Mouse (Mus musculus) megakaryocyte, adult 5-6 weeks (primary cell): Measurements from ENCODE around the gene Eya2. TPM values are rescaled to one million over a fixed set of nuclear protein-coding genes. Genes with fewer than 3 reads are reported as not detected.
"Not testable (repeated sequence)": the region's sequence is repeated elsewhere in the genome, so short reads cannot be mapped to it uniquely, and the experiment has no call there.

Source experiments
- ATAC-seq: 2 replicates; pipeline ENCODE4 v1.8.0; 2016; ENCODE audit warnings: mild to moderate bottlenecking, inconsistent platforms; ENCODE audit not compliant: poor library complexity, severe bottlenecking
- total RNA-seq, 2 experiments: library from RNA; stranded (forward) in 1 of 2; stranded (reverse) in 1 of 2; fragments of 153-499, 151-499 nt in 1 of 2; fragments of 221-1000, 200-1000 nt in 1 of 2; gene quantifications; 2 replicates each; pipeline versions ENCODE4 v1.2.3 to v1.2.4; 2015 to 2017

Gene Eya2
- total RNA-seq, 2 experiments from 2014 or later: 0.55 to 2.3 TPM

GRCm38 (mm10) chr2:165759421-165759985 lies 164.7 kb downstream of the Eya2 start:
- ATAC-seq: no peak

DNA sequence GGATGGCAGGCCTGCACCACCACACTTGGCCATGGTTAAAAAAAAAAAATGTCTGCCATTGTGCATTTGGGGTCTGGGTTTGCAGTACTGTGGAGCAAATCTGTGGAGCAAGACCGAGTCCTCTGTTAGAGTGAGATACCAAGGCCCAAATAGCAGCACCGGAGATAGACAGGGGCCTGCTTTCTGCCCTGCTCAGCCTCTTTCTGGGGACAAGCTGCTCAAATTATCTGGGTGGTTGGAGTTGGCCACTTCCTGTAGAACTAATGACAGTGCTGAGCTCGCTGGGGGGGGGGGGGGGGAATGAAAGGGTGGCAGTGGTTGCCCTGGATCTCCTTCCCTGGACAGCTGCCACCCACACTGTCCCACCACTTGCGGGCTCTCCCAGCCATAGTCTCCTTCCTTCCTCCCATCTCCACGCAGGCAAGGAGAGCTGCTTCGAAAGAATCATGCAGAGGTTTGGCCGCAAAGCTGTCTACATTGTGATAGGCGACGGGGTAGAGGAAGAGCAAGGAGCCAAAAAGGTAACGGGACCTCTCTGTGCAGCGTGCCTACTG lies 174.1 kb downstream of the Eya2 start:
- ATAC-seq: no peak

GRCm38 (mm10) chr2:165769375-165769948 lies 174.6 kb downstream of the Eya2 start:
- ATAC-seq: no peak

DNA sequence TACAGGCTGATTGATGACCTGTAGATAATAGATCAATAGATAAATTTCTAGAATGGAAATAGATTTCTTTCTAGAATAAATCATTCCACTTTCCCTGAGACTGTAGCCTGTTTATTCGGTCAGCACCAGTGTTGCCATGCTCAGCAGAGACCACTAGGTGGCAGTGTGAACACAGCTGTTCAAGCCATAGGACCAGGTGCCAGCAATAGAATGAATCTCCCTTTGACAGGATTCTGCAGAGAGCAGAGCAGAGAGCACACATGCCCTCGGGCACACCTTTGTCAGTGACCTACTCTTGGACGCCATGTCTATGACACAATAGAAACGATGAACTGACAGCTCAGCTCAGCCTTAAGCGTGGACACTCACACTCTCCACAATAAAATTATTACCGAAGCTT lies 184.1 kb downstream of the Eya2 start:
- ATAC-seq: peak; percentile 80

GRCm38 (mm10) chr2:165782324-165782723 lies 187.5 kb downstream of the Eya2 start:
- ATAC-seq: peak; percentile 75

GRCm38 (mm10) chr2:165785312-165786036 lies 190.6 kb downstream of the Eya2 start:
- ATAC-seq: no peak

DNA sequence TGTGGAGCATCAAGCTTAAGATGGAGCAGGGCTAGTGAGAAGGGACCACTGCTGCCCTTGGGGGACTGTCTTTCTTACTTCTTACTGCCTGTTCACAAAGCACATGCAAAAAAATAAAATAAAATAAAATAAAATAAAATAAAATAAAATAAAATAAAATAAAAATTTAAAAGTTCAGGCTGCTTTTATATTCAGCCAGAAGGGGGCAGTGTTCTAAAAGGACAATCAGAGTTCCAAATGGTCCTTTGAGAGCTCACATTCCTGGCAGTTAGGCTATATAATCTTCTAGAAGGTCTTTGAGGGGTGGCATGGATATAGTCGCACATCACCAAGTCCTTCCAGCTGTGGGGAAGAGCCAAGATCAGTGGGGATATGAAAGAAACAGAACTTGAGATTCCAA lies 191.6 kb downstream of the Eya2 start:
- ATAC-seq: no peak

DNA sequence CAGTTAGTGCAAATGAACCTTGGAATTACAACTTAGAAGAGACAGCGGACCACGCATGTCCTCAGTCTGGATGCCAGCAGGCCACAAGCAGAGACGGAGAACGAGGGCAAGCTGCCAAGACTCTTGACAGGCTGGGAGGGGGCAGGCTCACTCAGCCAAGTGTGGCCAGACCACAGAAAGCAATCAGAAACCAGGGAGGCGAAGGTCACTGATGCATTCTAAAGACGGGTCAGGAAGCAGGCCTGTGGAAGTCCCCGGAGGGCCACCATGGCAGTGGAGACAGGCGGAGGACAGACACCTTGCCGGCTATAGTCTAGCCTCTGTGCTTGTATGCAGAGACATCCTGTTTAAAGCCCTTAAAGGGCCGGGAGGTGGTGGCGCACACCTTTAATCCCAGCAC lies 193.2 kb downstream of the Eya2 start:
- ATAC-seq: no peak

DNA sequence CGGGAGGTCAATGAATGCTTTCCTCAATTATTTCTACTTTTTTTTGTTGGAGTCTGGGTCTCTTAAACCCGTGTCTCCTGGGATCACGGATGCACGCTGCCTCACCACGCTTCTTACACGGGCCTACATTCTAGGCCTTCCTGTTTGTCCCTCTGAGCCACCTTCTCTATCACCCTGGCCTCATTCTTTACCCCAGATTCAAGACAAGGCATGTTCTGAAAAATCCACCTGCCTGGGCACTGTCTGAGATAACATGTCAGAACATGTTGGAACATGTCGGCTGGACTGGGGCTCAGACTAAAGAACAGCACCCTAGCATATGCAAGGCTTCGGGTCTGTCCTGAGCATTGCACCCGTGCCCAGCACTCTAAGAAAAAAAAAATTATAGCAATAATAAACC lies 194.0 kb downstream of the Eya2 start:
- ATAC-seq: no peak

DNA sequence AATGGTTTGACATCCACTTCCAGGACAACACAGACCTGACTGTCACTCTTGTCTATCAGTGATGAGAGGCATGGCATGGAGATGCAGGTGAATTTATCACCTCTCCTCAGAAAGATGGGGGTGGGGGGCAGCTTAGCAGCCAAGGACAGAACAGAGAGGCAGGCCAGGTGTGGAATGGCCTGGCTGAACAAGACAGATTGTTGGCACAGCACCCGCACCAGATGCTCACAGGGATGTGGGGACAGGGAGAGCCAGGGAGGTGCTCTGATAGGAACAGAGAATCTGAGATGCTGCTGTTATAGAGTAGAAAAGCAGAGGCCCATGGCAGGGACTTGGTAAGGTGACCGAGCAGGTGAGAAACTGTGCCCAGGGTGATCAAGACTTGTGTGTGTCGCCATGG lies 194.8 kb downstream of the Eya2 start:
- ATAC-seq: no peak

DNA sequence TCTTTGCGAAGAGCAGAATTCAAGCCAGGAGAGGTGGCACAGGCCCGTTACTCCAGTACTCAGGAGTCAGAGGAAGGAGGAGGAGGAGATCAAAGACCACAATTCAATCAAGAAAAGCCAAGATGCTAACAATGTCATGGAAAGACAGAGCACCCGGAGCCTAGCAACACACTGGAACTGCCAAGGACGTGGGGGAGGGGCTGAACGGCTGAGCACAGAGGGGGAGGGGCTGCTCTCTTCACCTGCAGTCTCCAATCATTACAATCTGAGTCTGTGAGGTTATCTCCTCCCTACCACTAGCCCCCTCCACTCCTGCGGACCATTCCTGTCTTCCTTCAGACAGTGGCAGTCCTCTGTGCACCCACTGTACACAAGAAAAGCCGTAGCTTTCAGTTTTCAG lies 196.2 kb downstream of the Eya2 start:
- no peak for ATAC-seq

- peak; percentile 40; the same call in 1 of the 2 replicates for ATAC-seq
Measured at GRCm38 (mm10) chr2:165791657-165792056, 196.8 kb downstream of the Eya2 start.

DNA sequence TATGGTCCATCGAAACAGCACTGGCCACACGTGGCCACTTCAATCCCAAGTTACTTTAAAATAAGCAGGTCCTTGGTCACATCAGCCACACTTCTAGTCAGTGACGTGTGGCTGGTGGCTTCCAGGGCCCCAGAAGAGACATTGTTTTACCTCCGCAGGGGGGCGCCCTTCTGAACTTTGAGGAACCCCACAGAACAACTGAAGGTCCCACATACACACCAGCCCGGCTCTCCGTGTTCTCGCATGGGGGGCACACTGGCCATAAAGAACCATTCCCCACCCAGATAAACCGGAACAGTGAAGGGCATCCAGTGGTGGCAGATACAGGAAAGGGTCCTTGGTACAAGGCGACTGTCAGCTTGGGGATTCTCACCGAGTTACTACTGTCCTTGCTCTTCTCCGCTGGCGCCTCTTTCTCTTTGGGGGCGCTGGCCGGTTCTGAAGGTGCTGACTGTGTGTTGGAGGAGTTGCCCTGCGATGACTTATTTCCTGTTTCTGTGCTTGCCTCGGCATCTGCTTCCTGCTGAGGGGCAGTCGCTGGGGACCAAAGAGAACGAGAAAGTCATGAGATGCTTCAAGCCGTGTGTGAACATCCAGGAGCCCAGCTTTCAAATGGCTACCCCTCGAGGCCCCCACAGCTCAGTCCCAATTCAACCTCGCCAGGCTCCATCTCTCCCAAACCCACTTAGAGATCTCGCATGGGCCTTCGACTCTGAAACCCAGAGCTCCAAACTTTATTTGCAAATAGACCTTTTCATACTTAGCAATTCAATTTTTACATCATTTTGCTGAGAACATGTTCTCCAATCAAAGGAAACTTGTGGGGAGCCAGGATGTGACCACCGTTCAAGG lies 197.8 kb downstream of the Eya2 start:
- no peak for ATAC-seq

DNA sequence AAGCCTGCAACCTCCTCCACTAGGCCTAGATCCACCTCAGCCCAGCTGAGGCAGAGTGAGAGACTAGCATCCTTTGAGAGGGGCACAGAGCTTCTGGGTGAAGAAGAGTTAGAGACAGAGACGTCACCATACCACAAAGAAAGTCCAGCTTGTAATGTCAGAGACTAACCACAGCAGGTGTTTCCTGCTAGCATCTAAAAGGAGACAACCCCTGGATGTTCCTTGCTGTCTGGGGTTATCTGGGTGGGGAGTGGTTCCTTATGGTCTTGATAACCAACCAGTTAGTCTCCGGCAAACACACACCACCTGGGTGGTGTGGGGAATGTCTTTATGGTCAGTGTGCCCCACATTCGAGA lies 198.4 kb downstream of the Eya2 start:
- peak; percentile 27 for ATAC-seq

DNA sequence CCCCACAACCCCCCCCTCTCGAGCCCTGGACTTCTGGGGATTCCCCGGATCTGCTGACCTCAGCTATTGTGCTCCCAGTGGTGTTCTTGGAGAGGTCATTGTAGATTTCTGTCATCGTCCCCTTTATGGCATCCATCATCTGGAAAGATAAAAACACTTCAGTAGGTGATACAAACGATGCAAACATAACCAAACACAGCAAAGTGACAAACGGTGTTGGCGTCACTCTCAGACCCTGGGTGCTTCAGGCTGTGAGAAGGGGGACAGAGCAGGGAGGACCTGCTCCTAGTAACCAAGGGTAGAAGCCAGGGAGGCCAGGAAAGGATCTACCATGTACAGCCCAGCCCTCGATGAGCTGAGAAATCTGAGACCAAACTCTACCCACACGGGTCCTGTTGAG lies 203.0 kb downstream of the Eya2 start:
- no peak for ATAC-seq

DNA sequence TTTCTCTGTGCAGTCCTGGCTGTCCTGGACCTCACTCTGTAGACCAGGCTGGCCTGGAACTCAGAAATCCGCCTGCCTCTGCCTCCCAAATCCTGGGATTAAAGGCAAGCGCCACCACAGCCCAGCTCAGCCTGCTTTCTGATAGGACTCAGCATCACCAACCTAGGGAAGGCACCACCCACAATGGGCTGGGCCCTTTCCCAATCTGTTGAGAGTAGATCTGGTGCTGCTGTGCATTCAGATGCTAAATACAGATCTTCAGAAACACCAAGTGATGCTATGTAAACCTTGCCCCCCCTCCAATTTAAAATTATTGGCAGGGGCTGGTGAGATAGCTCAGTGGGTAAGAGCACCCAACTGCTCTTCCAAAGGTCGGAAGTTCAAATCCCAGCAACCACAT lies 205.3 kb downstream of the Eya2 start:
- ATAC-seq: not testable (repeated sequence)

DNA sequence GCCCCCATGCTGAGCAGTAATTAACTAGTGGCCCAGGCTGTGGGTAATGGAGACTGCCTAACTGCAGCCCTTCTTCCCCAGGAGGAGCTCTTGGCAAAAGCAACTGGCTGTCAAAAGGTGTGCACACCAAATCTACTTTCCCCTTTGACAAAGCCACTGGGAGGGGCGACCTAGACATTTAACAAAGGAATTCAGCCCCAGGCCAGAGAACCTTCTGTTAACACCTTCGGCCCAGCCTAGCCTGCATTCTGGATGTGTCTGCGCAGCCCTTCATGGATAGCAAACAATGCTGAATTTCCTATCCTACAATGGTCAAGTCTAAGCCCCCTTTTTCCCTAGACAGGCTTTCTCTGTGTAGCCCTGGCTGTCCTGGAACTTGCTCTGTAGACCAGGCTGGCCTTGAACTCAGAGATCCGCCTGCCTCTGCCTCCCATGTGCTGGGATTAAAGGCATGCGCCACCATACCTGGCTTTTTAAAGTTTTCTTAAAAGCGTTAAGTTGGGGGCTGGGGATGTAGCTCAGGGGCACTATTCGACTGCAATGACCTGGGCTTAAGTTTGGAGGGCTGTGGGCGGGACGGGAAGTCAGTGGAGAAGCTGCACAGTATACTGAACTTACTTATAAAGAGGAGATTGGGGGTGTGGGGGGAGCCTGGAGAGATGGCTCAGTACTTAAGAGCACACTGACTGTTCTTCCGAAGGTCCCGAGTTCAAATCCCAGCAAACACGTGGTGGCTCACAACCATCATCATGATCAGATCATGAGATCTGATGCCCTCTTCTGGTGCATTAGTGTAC lies 213.5 kb downstream of the Eya2 start:
- no peak for ATAC-seq

GRCm38 (mm10) chr2:165809091-165809490 lies 214.3 kb downstream of the Eya2 start:
- ATAC-seq: no peak

- no peak for ATAC-seq
Measured at GRCm38 (mm10) chr2:165809901-165810477, 215.2 kb downstream of the Eya2 start.

GRCm38 (mm10) chr2:165811536-165811935 lies 216.7 kb downstream of the Eya2 start:
- ATAC-seq: no peak
